Mouse (Mus musculus): Measurements from ENCODE around the gene Rala. TPM values are rescaled to one million over a fixed set of nuclear protein-coding genes. Genes with fewer than 3 reads are reported as not detected.

Rala gene
- polyA plus RNA-seq, 2 experiments = 48.5 to 97.8 TPM

- H3K4me1 ChIP-seq (ENCODE audit: control insufficient read depth, insufficient read depth, low read length) = no peaks in the 10 kb centered on the region
- no peak for DNase-seq (ENCODE audit: low spot score)
- no peak overlapping the region for H3K4me3 ChIP-seq (replicated peaks; ENCODE audit: low read length)
- ATAC-seq (ENCODE audit: low FRiP score, low read depth) = no peak
- no peak overlapping the region for H3K4me2 ChIP-seq (replicated peaks; ENCODE audit: low read depth, low read length, severe bottlenecking)
- no peaks in the 10 kb centered on the region for H3K27me3 ChIP-seq (ENCODE audit: control insufficient read depth, insufficient read depth, low read length)
- TF ChIP-seq POLR2A (IDR thresholded peaks at IDR 0.05; ENCODE audit: borderline replicate concordance, extremely low read depth, insufficient read depth, insufficient read length) = no peak
- no peak overlapping the region for H3K27ac ChIP-seq (replicated peaks; ENCODE audit: low read depth, low read length)
- no peaks in the 10 kb centered on the region for H3K36me3 ChIP-seq (ENCODE audit: control insufficient read depth, insufficient read depth, low read length)
- 83% methylated on average over 5 of the region's 5 CpGs for WGBS
- H3K9ac ChIP-seq (ENCODE audit: low read depth, low read length, severe bottlenecking) = no peak overlapping the region
- H3K9me3 ChIP-seq (ENCODE audit: control insufficient read depth, low read length) = no peaks in the 10 kb centered on the region
These were observed 104.9 kb downstream of the Rala start for GRCm38 (mm10) chr13:17839137-17839536.

GRCm38 (mm10) chr13:17838484-17838851, 105.6 kb downstream of the Rala start:
- H3K9me3 ChIP-seq (ENCODE audit: control insufficient read depth, low read length) = no peaks in the 10 kb centered on the region
- WGBS = 32% methylated on average over 4 of the region's 4 CpGs
- TF ChIP-seq POLR2A (IDR thresholded peaks at IDR 0.05; ENCODE audit: borderline replicate concordance, extremely low read depth, insufficient read depth, insufficient read length) = no peak
- no peak for ATAC-seq (ENCODE audit: low FRiP score, low read depth)
- H3K9ac ChIP-seq (ENCODE audit: low read depth, low read length, severe bottlenecking) = no peak overlapping the region
- no peaks in the 10 kb centered on the region for H3K4me1 ChIP-seq (ENCODE audit: control insufficient read depth, insufficient read depth, low read length)
- peak; percentile 91 for DNase-seq (ENCODE audit: low spot score)
- no peak overlapping the region for H3K27ac ChIP-seq (replicated peaks; ENCODE audit: low read depth, low read length)
- no peak overlapping the region for H3K4me2 ChIP-seq (replicated peaks; ENCODE audit: low read depth, low read length, severe bottlenecking)
- H3K36me3 ChIP-seq (ENCODE audit: control insufficient read depth, insufficient read depth, low read length) = no peaks in the 10 kb centered on the region
- no peak overlapping the region for H3K4me3 ChIP-seq (replicated peaks; ENCODE audit: low read length)
- H3K27me3 ChIP-seq (ENCODE audit: control insufficient read depth, insufficient read depth, low read length) = no peaks in the 10 kb centered on the region

GRCm38 (mm10) chr13:17837610-17838483, 106.2 kb downstream of the Rala start:
- ATAC-seq (ENCODE audit: low FRiP score, low read depth) (no peak), DNase-seq (ENCODE audit: low spot score) (peak; percentile 68)
- Histone ChIP-seq H3K27ac (replicated peaks; ENCODE audit: low read depth, low read length) (no peak overlapping the region), H3K9me3 (ENCODE audit: control insufficient read depth, low read length) (no peaks in the 10 kb centered on the region), H3K4me1 (ENCODE audit: control insufficient read depth, insufficient read depth, low read length) (no peaks in the 10 kb centered on the region), H3K4me2 (replicated peaks; ENCODE audit: low read depth, low read length, severe bottlenecking) (no peak overlapping the region), H3K36me3 (ENCODE audit: control insufficient read depth, insufficient read depth, low read length) (no peaks in the 10 kb centered on the region), H3K27me3 (ENCODE audit: control insufficient read depth, insufficient read depth, low read length) (no peaks in the 10 kb centered on the region), H3K4me3 (replicated peaks; ENCODE audit: low read length) (no peak overlapping the region), H3K9ac (ENCODE audit: low read depth, low read length, severe bottlenecking) (no peak overlapping the region)
- WGBS = 46% methylated on average over 16 of the region's 16 CpGs
- no peak for TF ChIP-seq POLR2A (IDR thresholded peaks at IDR 0.05; ENCODE audit: borderline replicate concordance, extremely low read depth, insufficient read depth, insufficient read length)

- Histone ChIP-seq H3K27me3 (ENCODE audit: control insufficient read depth, insufficient read depth, low read length) (no peaks in the 10 kb centered on the region), H3K9me3 (ENCODE audit: control insufficient read depth, low read length) (no peaks in the 10 kb centered on the region), H3K36me3 (ENCODE audit: control insufficient read depth, insufficient read depth, low read length) (no peaks in the 10 kb centered on the region), H3K9ac (ENCODE audit: low read depth, low read length, severe bottlenecking) (no peak overlapping the region), H3K4me2 (replicated peaks; ENCODE audit: low read depth, low read length, severe bottlenecking) (no peak overlapping the region), H3K4me3 (replicated peaks; ENCODE audit: low read length) (no peak overlapping the region), H3K4me1 (ENCODE audit: control insufficient read depth, insufficient read depth, low read length) (no peaks in the 10 kb centered on the region), H3K27ac (replicated peaks; ENCODE audit: low read depth, low read length) (no peak overlapping the region)
- TF ChIP-seq POLR2A (IDR thresholded peaks at IDR 0.05; ENCODE audit: borderline replicate concordance, extremely low read depth, insufficient read depth, insufficient read length) = no peak
- DNase-seq (ENCODE audit: low spot score) (no peak), ATAC-seq (ENCODE audit: low FRiP score, low read depth) (no peak)
- WGBS = 78% methylated on average over 7 of the region's 7 CpGs
These were observed 107.2 kb downstream of the Rala start for GRCm38 (mm10) chr13:17836808-17837207.

GRCm38 (mm10) chr13:17832940-17833339, 111.1 kb downstream of the Rala start:
- Histone ChIP-seq H3K36me3 (ENCODE audit: control insufficient read depth, insufficient read depth, low read length) (no peaks in the 10 kb centered on the region), H3K4me2 (replicated peaks; ENCODE audit: low read depth, low read length, severe bottlenecking) (no peak overlapping the region), H3K27me3 (ENCODE audit: control insufficient read depth, insufficient read depth, low read length) (no peaks in the 10 kb centered on the region), H3K9ac (ENCODE audit: low read depth, low read length, severe bottlenecking) (no peak overlapping the region), H3K9me3 (ENCODE audit: control insufficient read depth, low read length) (no peaks in the 10 kb centered on the region), H3K4me1 (ENCODE audit: control insufficient read depth, insufficient read depth, low read length) (no peaks in the 10 kb centered on the region), H3K27ac (replicated peaks; ENCODE audit: low read depth, low read length) (no peak overlapping the region), H3K4me3 (replicated peaks; ENCODE audit: low read length) (no peak overlapping the region)
- no peak for DNase-seq (ENCODE audit: low spot score)
- TF ChIP-seq POLR2A (IDR thresholded peaks at IDR 0.05; ENCODE audit: borderline replicate concordance, extremely low read depth, insufficient read depth, insufficient read length) = no peak
- 72% methylated on average over 3 of the region's 3 CpGs for WGBS
- no peak for ATAC-seq (ENCODE audit: low FRiP score, low read depth)

Other genes starting within 250 kb of the Rala start
- gene Mplkip, start 249.0 kb downstream of the Rala start, polyA plus RNA-seq (2012; rRNA removed) = 18.4 and 18.6 TPM in 2 replicates
- gene Mplkip, start 249.0 kb downstream of the Rala start, polyA plus RNA-seq (2014; fragmentation: Nextera tagmentation; extraction: Ambion mirVana) = 49.3 and 56.4 TPM in 2 replicates
- gene Sugct, start 248.7 kb downstream of the Rala start, polyA plus RNA-seq (2012; rRNA removed) = 2.4 and 3.0 TPM in 2 replicates
- gene Sugct, start 248.7 kb downstream of the Rala start, polyA plus RNA-seq (2014; fragmentation: Nextera tagmentation; extraction: Ambion mirVana) = 3.6 and 4.2 TPM in 2 replicates
- 35.3 and 40.1 TPM in 2 replicates for gene Cdk13, start 139.1 kb downstream of the Rala start, polyA plus RNA-seq (2012; rRNA removed)
- gene Cdk13, start 139.1 kb downstream of the Rala start, polyA plus RNA-seq (2014; fragmentation: Nextera tagmentation; extraction: Ambion mirVana) = 22.1 and 22.6 TPM in 2 replicates
- gene Yae1d1, start 49.1 kb upstream of the Rala start, polyA plus RNA-seq (2012; rRNA removed) = 23.4 and 38.4 TPM in 2 replicates
- 68.9 and 70.0 TPM in 2 replicates for gene Yae1d1, start 49.1 kb upstream of the Rala start, polyA plus RNA-seq (2014; fragmentation: Nextera tagmentation; extraction: Ambion mirVana)